Mouse (Mus musculus) liver, embryonic 14.5 days (tissue): ENCODE data around the gene Donson. TPM values are rescaled to one million over a fixed set of nuclear protein-coding genes. Genes with fewer than 3 reads are reported as not detected.

Source experiments
- ATAC-seq: fragments of 200-750 bp; cut with Nextera tagmentation; 2 replicates; pipeline ENCODE4 v1.8.0; 2017; ENCODE audit warnings: moderate number of reproducible peaks, mild to moderate bottlenecking, moderate library complexity; ENCODE audit not compliant: insufficient read depth
- DNase-seq, 3 experiments: peaks; one replicate each; pipeline ENCODE4 v3.0.0-alpha.2; 2012 to 2013; ENCODE audit warnings: low read depth in 3 of 3, low spot score in 3 of 3
- H3K27ac ChIP-seq: fragments of 300-500 bp; sonication (generic); 2 replicates; pipeline ENCODE4 v1.5.1; 2014; ENCODE audit warnings: moderate library complexity, mild to moderate bottlenecking, control low read depth, inconsistent platforms
- H3K27me3 ChIP-seq: fragments of 300-500 bp; sonication (generic); 2 replicates; pipeline ENCODE4 v1.6.1; 2014; ENCODE audit warnings: mild to moderate bottlenecking, low read length, moderate library complexity; ENCODE audit not compliant: control insufficient read depth, insufficient read depth
- H3K36me3 ChIP-seq: fragments of 300-500 bp; sonication (generic); replicated peaks from 2 replicates; pipeline ENCODE4 v1.6.1; 2014; ENCODE audit warnings: low read depth; ENCODE audit not compliant: control insufficient read depth, insufficient read depth
- H3K4me1 ChIP-seq, 2 experiments: fragments of 200-500 bp in 1 of 2; fragments of 300-500 bp in 1 of 2; sonication (generic) in 1 of 2; replicated peaks; 2 replicates each; pipeline ENCODE4 v1.6.1; 2012 to 2014; ENCODE audit warnings: antibody characterized with exemption in 1 of 2, inconsistent platforms in 1 of 2, low read length in 1 of 2; ENCODE audit not compliant: control insufficient read depth in 2 of 2, insufficient read depth in 2 of 2
- H3K4me2 ChIP-seq: fragments of 300-500 bp; sonication (generic); 2 replicates; pipeline ENCODE4 v1.6.1; 2014; ENCODE audit warnings: low read depth, mild to moderate bottlenecking, control low read depth, moderate library complexity
- H3K4me3 ChIP-seq, 2 experiments: fragments of 200-500 bp in 1 of 2; fragments of 300-500 bp in 1 of 2; sonication (generic) in 1 of 2; 2 replicates each; pipeline ENCODE4 v1.5.1; 2012 to 2014; ENCODE audit warnings: low read depth in 2 of 2, low read length in 2 of 2, mild to moderate bottlenecking in 2 of 2, control low read depth in 1 of 2, inconsistent platforms in 1 of 2, moderate library complexity in 1 of 2; ENCODE audit not compliant: insufficient read depth in 1 of 2
- H3K9ac ChIP-seq: fragments of 300-500 bp; sonication (generic); replicated peaks from 2 replicates; pipeline ENCODE4 v1.6.1; 2014; ENCODE audit warnings: mild to moderate bottlenecking, control low read depth, moderate library complexity
- H3K9me3 ChIP-seq: fragments of 300-500 bp; sonication (generic); 2 replicates; pipeline ENCODE4 v1.6.1; 2016; ENCODE audit warnings: low read length, mixed read lengths; ENCODE audit not compliant: control insufficient read depth
- CTCF ChIP-seq: IDR thresholded peaks from 2 replicates; pipeline ENCODE4 v1.5.1; 2016; ENCODE audit warnings: antibody characterized with exemption, low read depth, control low read depth
- EP300 ChIP-seq: IDR thresholded peaks from 2 replicates; pipeline ENCODE4 v1.6.1; 2016; ENCODE audit warnings: antibody characterized with exemption, low read depth
- WGBS: fragments of 180-500 bp; shearing (Covaris S2); extraction: QIAGEN DNeasy Blood & Tissue Kit; methylation state at CpG from one replicate; pipeline ENCODE4 v1.1.7; 2014; ENCODE audit not compliant: insufficient replicate concordance; 5-methylcytosine and 5-hydroxymethylcytosine counted together
- polyA plus RNA-seq, 2 experiments: library from polyadenylated mRNA; depleted of rRNA in 1 of 2; stranded (reverse) in 1 of 2; unstranded in 1 of 2; fragments of >200 nt; fragmentation: Nextera tagmentation in 1 of 2; extraction: Ambion mirVana in 1 of 2; gene quantifications; 2 replicates each; pipeline versions ENCODE4 v1.2.1 to v1.2.3; 2012 to 2014

The Donson gene
- polyA plus RNA-seq, 2 experiments, result 26.2 to 32.0 TPM

DNA sequence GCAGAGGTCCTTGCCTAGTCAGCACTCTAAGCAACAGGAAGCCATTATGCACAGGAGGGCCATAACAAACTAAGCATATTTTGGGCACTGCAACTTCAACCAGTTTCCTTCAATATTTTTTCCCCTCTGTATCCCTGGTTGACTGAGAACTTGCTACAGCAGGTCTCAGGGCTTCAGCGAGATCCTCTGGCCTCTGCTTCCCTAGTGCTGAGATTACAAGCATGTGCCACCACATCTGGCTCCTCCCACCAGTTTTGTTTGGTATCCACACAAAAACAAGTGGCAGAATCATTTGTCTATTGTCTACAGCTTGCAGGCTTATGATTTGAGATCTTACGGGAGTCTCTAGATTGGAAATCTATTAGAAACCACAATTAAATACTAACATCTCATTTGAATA is 43.7 kb downstream of the Donson start:
- Histone ChIP-seq H3K36me3 (peaks cover 27% of the 10 kb centered on the region), H3K27me3 (no peaks in the 10 kb centered on the region), H3K4me2 (peak overlapping the region; percentile 99), H3K4me1 (peaks cover 10 to 11% of the 10 kb centered on the region in 2 experiments), H3K27ac (no peak overlapping the region), H3K4me3 (peak overlapping the region in 1 of 2 experiments; percentile 20; a peak in 1 of 4 replicates), H3K9ac (peak overlapping the region; percentile 23; the same call in 1 of the 2 replicates), H3K9me3 (no peaks in the 10 kb centered on the region)
- TF ChIP-seq CTCF (no peak), EP300 (no peak)
- no peak for ATAC-seq
- WGBS, result 42% methylated on average over 2 of the region's 2 CpGs
- DNase-seq, result no peak

- no peak for DNase-seq
- H3K4me1 ChIP-seq, result peaks cover 5 to 7% of the 10 kb centered on the region in 2 experiments; a peak in 3 of 4 replicates
- no peak overlapping the region for H3K4me2 ChIP-seq
- H3K4me3 ChIP-seq, result no peak overlapping the region
- 87% methylated on average over 8 of the region's 8 CpGs for WGBS
- no peak overlapping the region for H3K27ac ChIP-seq
- no peaks in the 10 kb centered on the region for H3K27me3 ChIP-seq
- H3K9me3 ChIP-seq, result no peaks in the 10 kb centered on the region
- TF ChIP-seq EP300, result no peak
- no peak for TF ChIP-seq CTCF
- ATAC-seq, result no peak
- no peak overlapping the region for H3K9ac ChIP-seq
- H3K36me3 ChIP-seq, result peaks cover 69% of the 10 kb centered on the region
These were observed 48.4 kb downstream of the Donson start for GRCm38 (mm10) chr16:91640171-91640570.

DNA sequence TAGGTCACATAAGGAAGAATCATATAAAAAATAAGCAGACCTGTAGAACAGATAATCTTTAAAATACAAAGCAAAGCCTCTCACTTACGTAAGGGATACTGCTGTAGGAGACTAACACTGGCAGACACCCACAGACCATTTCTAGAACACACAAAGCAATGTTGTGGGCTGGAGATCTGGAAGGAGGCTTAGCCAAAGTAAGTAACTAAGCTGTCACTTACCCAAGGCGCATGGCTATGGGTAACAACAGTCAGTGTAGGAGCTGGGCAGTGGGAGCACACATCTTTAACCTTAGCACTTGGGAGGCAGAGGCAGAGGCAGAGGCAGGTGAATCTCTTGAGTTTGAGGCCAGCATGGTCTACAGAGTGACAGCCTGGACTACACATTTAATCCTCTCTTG is 48.9 kb downstream of the Donson start:
- DNase-seq, result no peak
- no peaks in the 10 kb centered on the region for H3K9me3 ChIP-seq
- no peak overlapping the region for H3K4me3 ChIP-seq
- no peak overlapping the region for H3K27ac ChIP-seq
- H3K4me1 ChIP-seq, result peaks cover under 1 to 3% of the 10 kb centered on the region in 2 experiments; a peak in 3 of 4 replicates
- no peaks in the 10 kb centered on the region for H3K27me3 ChIP-seq
- no peak overlapping the region for H3K4me2 ChIP-seq
- no peak for TF ChIP-seq CTCF
- TF ChIP-seq EP300, result no peak
- H3K9ac ChIP-seq, result no peak overlapping the region
- WGBS, result 86% methylated on average over 2 of the region's 2 CpGs
- peaks cover 71% of the 10 kb centered on the region for H3K36me3 ChIP-seq
- ATAC-seq, result no peak

DNA sequence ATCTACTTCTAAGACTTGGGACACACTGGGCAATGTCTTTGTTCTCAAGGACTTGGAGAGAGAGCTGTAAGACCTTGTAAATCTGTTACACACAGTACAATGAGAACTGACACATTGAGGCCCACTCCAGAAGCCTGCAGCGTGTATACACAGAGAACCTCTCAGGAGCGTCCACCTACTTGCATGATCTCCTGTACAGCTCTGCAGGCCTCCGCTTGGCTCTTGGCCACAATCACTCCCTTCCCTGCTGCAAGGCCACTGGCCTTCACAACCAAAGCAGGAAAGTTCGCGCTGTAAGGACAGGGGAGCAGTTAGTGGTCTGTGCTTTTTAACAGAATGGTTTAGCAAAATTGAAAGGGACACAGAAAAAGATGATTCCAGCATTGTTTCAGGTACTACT is 49.4 kb downstream of the Donson start:
- Histone ChIP-seq H3K4me1 (no peaks in the 10 kb centered on the region; a peak in 1 of 4 replicates), H3K27me3 (no peaks in the 10 kb centered on the region), H3K27ac (no peak overlapping the region), H3K9ac (no peak overlapping the region), H3K9me3 (no peaks in the 10 kb centered on the region), H3K36me3 (peaks cover 73% of the 10 kb centered on the region), H3K4me2 (no peak overlapping the region), H3K4me3 (no peak overlapping the region)
- WGBS, result 81% methylated on average over 5 of the region's 5 CpGs
- ATAC-seq, result no peak
- no peak for DNase-seq
- TF ChIP-seq CTCF, result no peak
- no peak for TF ChIP-seq EP300

GRCm38 (mm10) chr16:91633641-91634040 is 54.9 kb downstream of the Donson start:
- 74% methylated on average over 12 of the region's 12 CpGs for WGBS
- DNase-seq, result no peak
- Histone ChIP-seq H3K4me3 (no peak overlapping the region), H3K4me1 (no peaks in the 10 kb centered on the region), H3K36me3 (peaks cover 66% of the 10 kb centered on the region), H3K27me3 (no peaks in the 10 kb centered on the region), H3K4me2 (no peak overlapping the region), H3K9me3 (no peaks in the 10 kb centered on the region), H3K27ac (no peak overlapping the region), H3K9ac (no peak overlapping the region)
- no peak for ATAC-seq
- TF ChIP-seq CTCF, result no peak
- no peak for TF ChIP-seq EP300
